Mouse (Mus musculus) left cerebral cortex, postnatal 14 days (tissue): ENCODE data around the gene Med27. TPM values are rescaled to one million over a fixed set of nuclear protein-coding genes. Genes with fewer than 3 reads are reported as not detected.
"Not testable (repeated sequence)": the region's sequence is repeated elsewhere in the genome, so short reads cannot be mapped to it uniquely, and the experiment has no call there.

ENCODE experiments used
- DNase-seq, 2 experiments: peaks; one replicate each; pipeline ENCODE4 v3.0.0; 2021 to 2022; ENCODE audit warnings: low spot score in 2 of 2, mixed read lengths in 1 of 2
- intact Hi-C: fragments of 180-260 bp; cut with DNase I; formaldehyde crosslinking; loops from one replicate; pipeline ENCODE4 v1.15.1; 2025
- total RNA-seq, 2 experiments: library from RNA; stranded (reverse); gene quantifications; 2 replicates each; pipeline ENCODE4 v1.2.3; 2021

The Med27 gene
- total RNA-seq, 2 experiments from 2014 or later: 34.6 to 35.6 TPM

DNA sequence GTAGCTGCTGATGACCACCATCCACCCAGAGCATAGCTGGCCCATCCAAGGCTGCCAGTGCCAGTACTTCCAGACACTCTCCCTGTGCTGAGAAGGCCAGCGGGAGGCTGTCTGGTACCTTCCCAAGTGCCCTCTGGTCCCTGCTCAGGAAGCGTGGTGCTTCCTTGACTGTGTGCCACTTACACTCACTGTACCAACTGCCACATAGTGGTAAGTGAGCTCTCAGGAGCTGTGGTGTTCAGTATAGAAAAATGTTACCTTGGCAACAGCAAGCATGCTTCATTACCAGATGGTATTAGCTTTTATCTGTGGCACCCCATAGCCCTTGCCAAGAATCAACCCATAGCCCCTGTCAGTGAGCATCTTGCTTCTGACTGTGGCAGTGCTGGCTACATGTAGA, 148.7 kb downstream of the Med27 start:
- intact Hi-C loops: no loop called here
- DNase-seq: peak in 1 of 2 experiments; percentile 27

DNA sequence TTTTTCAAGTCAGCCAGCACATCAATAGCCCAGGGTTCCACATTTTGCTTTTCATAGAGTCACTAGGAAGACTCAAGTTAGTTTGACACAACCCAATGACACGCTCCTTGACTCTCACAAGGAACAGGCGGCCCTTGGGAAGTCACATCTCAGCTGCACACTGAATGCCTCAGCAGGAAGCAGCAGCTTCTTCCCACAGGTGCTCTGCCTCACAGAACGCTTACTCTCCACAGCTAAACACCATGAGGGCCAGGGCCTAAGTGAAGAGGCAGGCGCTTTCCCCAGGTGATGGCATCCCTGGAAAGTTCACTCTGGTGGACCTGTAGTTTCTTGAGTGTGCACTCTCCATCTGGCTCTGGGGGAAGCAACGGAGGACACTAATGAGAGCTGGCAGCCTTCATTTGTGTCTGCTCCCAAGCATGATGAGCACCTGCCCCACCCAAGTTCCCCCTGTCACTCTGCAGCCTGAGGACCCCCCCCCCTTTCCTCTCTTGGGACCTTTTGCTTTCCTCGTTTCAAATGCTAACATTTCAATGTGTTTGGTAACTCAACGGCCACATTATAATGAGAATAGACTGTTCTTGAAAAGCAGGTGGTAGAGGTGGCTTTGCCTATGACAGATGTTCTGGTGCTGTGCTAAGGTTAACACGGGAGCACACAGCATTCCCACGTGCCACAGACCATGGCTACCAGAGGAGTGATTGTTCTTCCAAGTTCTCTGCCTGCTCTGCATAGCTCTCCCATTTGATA, 154.2 kb downstream of the Med27 start:
- DNase-seq: no peak
- intact Hi-C loops: no loop called here

DNA sequence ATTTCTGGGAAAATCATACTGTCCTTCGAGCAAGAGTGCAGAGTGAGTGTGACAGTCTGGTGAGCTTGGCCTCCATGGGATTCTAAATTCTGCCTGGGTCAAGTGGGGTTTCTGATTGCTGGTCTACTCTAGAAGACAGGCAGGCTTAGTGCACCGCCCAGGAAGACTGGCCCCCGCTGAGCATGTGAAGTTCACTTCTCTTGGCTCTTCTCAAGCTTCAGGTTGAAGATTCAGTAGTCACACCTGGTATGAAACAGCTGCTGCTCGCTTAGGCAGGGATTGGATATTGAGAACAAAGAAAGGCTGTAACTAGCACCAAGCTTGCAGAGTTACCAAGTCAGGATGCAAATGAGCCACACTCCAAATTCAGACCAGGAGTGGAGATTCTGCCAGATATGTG, 154.8 kb downstream of the Med27 start:
- intact Hi-C loops: no loop called here
- no peak for DNase-seq

DNA sequence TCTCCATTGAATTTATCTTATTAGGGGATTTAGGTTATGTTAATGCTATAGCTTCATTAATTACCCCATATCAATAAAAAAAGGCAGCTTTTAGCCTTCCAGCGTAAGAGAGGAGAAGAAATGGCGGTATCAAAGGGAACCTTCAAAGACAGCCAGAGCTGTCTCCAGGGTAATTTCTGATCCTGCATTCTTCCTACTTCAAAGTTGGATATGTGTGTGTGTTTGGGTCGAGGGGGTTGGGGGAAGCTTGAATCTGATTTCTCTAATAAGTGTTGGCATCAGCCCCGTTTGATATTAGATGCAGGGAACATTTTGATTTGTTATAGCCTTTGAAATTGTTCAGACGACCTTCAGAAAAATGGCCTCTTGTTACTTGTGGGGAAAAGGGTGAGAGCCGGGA, 158.2 kb downstream of the Med27 start:
- no peak for DNase-seq
- intact Hi-C loops: no loop called here

DNA sequence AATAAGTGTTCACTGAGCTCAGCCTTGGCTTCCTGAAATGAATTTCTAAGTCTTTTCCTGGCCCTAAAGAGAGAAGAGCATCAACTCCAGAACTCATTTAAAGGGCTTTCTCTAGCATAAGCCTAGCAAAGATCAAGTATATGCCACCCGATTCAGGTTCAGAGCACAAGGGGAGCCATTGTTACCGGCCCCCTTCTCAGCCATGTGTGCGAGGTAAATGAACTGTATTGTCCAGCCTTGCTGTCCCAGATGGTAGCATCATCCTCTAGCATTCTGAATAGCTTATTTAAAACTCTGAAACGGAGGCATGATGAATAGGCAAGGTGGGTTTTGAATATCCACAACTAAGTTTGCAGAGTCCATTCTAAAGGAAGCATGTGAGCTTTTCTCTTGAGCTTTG, 159.8 kb downstream of the Med27 start:
- intact Hi-C loops: no loop called here
- no peak for DNase-seq

DNA sequence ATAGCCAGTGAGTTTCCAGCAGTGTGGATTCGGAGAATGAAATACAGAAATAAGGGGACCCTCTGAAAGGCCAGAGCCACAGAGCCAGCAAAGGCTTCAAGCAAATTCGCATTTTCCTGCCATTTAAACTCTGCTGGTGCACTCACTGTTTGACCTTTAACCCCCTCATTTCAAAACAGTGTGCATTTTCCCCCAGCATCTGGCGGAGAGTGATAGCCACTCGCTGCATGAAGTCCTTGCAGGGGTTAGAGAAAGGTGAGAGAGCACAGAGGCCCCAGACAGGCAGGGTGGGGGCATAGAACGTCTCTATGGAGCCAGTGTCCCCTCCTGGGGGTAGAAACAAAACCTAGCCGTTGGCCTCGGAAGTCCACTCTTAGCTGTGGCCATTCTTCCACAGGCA, 166.5 kb downstream of the Med27 start:
- no peak for DNase-seq
- intact Hi-C loops: no loop called here

DNA sequence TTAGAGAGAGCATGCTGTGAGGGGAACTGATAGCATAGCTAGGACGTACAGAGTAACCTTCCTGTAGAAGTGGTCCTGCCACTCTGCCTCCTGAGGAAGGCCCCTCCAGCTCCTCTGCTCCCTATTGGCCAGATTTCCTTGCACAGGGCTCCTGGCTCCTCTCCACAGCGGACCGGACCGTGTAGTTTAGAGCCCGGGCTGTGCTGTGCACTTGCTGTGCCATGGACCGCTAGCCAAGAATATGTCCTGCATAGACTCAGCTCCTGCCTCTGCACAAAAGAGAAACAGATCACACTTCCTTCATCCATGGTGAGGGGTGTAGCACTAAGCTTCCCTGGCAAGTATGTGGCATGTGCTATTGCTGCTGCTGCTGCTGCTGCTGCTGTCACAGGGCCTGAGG, 168.2 kb downstream of the Med27 start:
- no peak for DNase-seq
- intact Hi-C loops: no loop called here

DNA sequence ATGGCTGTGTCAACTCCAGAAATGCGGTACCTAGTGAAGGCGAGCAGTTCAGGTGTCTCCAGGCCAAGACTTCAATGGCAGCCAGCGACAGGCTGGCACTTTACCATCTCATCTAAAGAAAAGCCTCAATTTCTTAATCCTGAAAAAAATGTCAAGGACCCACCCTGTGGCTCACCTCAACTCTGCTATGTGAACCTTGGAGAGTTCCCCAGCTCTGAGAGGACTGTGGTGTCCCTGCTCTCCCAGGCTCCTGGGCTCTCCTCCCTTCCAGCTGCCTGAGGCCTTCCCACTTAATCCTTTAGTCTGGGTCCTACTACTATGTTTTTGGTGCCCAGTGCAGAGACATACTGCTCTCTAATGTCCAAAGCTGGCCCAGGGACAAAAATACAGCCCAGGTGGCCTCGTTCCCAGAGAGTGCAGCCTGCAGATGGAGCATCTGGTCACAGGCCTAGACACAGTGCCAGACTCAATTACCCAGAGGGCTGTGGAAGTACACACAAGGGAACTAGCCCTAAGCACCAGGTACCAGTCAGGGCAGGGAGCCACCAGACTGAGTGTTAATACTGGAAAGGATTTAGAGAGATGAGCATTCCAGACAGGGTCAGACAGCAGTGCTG, 169.3 kb downstream of the Med27 start:
- intact Hi-C loops: no loop called here
- DNase-seq: peak in 1 of 2 experiments; percentile 39

DNA sequence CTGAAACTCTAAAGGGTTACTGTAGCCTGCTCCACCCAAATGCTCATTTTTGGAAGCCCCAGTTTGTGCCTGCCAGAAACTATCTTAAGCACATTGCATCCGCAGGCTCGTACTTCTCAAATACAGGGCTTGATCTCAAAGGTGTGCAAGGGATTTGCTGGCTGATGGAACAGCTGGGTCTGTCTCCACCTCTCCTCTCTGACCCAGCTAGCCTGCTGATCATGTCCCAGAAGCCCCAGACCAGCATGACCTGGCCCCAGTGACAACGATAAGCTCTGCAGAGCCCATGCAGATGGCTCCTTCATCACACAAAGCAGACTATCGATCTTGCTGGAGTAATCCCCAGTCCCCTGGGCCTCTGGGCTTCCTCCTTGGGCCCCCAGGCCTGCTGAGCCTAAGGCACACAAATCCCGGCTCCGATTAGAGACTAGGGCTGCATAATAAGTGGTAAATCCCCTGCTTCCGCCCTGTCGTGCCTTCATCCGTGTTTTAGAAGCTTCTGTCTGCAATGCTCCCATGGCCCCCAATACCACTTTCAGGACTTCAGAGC, 170.1 kb downstream of the Med27 start:
- intact Hi-C loops: no loop called here
- DNase-seq: no peak

DNA sequence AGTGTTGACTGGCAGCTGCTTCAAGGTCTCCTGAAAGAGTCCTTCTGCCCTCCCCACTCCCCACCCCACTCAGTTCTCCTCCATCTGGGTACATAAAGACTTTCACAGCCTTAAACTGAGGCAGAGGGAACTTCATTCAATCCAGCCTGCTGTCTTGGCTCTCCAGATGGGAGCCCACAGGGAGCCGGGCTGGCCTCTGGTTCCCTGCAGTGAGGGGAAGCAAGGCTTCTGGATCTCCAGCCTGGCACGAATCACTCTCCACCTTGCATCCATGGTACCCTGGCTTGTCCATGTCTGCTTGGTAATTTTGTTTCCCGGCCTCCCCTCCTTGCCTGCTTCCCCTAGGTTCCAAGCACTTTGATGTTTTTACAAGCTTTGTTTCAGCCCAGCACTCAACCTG, 172.8 kb downstream of the Med27 start:
- DNase-seq: no peak
- intact Hi-C loops: no loop called here

DNA sequence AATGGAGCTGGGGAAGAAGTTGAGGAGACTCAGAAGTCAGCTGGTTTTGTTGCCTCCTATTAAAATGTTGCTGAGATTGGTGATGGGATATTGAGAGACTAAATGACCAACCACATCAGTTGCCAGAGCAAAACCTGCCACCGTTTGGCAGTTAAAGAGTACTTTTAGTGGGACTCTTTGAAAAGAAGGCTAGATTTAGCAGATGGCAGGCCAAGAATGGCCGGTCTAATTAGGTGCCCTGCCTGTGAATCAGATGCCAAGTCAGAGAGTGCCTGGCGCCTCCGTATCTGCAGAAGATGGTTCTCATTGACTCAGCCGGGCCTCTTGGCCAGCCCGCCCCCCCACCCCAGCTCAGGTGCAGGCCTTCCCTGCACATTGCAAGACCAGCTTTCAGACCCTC, 173.6 kb downstream of the Med27 start:
- DNase-seq: no peak
- intact Hi-C loops: no loop called here

DNA sequence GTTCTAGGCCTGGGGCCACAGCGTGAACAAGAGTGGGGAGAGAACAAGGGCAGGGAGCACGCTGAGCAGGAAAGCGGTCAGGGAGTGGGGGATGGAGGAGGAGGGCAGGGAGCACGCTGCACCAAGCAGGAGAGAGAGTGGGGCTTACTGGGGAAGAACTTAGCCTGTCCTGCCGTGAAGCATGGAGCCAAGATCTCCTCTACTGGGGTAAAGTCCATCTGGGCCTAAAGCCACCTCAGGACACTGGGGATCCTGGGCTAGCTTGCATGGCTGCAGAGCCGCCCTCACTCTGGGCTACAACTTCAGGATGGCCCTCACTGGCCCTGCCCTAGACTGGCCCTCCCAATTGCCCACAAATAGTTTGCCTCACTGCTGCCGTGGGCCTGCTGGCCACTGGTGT, 174.9 kb downstream of the Med27 start:
- intact Hi-C loops: no loop called here
- DNase-seq: no peak

DNA sequence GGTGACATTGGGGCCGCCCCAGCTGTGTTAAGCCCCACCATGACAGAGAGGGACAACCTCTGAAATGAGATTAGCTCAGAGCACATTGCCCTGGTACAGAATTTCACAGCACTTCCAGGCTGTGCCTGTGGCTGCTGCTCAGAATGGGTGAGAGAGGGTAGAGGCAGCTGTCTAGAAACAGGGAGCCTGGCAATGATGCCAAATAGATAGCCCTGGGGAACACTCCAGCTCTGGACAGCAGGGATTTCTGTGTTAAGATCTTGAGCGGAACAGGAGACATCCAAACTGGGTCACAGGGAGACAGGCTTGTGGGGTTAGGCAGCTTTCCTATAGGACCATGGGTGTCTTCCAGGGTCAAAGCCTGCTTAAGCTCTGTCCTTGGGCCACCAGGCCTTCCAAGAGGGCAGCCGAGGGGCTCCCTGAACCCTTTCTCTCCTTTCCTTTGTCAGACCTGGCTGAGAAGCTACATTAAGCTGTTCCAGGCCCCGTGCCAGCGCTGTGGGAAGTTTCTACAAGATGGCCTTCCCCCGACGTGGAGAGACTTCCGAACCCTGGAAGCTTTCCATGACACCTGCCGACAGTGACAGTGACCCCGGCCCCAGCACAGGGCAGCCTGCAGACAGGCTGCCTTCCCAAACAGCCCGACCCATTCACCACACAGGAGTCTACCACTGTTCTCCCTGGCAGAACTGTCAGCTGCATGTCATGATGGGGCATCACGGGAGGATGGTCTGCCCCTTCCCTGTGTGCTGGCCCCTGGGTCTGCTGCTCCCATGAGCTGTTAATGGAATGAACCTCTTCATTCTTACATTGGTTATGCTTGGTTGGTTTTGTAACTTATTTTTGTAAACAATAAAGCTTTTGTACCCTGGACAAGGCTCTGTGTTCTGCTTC, 177.5 kb downstream of the Med27 start:
- intact Hi-C loops: no loop called here
- no peak for DNase-seq

DNA sequence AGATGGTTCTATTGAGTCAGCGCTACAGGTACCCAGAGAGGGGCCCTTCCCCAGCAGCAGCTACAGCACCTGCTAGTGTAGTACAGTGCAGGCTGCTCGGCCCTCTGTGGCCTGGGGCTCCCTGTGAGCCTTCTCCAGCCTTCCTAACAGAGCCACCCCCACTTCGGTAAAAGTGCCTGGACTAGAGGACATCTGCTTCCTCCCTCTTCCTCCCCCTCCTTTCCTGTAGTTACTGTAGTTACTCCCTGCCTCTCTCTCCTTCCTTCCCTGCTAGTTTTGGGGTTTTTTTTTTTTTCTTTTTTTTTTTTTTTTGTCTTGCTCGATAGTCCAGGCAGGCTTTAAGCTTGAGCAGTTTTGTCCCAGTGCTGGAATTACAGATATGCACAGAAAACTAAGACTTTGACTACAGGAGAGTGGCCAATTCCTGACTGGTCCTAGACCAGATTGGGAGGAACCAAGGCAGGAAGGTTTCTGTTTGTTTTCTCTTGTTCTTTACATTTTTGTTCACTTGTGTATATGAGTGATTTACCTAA, 178.7 kb downstream of the Med27 start:
- intact Hi-C loops: no loop called here
- no peak for DNase-seq

DNA sequence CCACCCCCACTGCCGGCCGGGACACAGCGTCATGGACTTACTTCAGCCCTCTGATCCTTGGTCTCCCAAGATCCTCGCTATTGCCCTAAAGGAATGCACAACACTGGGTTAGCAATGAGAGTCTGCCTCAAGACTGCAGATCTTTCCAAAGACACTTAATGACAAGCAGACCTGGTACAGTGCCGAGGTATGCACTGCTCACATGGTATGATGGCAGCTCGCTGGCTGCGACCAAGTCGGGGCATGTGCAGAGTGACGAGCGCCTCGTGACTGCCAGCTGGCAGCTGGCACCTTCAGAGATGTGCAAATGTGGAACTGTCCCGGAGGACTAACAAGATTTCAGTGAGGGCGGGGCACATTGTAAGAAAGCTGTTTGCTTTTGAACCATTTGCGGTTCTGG, 179.6 kb downstream of the Med27 start:
- DNase-seq: peak; percentile 67 to 92
- intact Hi-C loops: no loop called here

DNA sequence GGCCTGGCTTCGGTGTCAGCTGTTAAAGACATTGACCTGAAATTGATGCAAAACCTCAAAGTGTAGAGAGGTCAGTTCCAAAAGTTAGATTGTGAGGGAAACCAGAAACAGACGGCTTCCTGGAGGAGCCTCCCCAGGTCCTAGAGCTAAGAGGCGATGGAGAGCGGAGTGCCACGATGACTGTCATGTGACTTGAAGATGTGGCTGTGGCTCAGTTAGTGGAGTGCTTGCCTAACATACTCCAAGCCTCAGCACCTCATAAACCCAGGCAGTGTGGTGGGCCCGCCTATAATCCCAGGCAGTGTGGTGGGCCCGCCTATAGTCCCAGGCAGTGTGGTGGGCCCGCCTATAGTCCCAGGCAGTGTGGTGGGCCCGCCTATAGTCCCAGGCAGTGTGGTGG, 180.9 kb downstream of the Med27 start:
- DNase-seq: not testable (repeated sequence)

DNA sequence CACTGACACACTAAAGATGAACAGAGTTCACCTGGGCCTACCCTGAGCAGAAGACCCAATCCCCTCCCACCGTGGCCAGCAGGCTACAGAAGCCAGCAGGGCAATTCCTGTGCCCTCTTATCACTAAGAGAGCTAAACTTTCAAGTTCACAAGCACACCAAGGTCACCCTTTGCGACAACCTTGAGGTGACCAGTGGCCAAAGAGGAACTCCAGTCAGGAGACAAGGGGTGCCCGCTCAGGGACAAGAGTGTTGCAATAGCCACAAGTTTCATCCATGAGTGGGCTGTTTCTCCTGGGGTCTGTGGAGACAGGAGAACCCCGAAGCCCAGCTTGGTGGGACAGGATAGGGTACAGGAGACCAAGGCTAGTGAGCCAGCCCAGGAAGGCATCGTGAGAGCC, 182.2 kb downstream of the Med27 start:
- intact Hi-C loops: no loop called here
- DNase-seq: no peak

More for the DNA sequence above, 180.9 kb downstream of the Med27 start:
- intact Hi-C loops: not testable (repeated sequence)

DNA sequence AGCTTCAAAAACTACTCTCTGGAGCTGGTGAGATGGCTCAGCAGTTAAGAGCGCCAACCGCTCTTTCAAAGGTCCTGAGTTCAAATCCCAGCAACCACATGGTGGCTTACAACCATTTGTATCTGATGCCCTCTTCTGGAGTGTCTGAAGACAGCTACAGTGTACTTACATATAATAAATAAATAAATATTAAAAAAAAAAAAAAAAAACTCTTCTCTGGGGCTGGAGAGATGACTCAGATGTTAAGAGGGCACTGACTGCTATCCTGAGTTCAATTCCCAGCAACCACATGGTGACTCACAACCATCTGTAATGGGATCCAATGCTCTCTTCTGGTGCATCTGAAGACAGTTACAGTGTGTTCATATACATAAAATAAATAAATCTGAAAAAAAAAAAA, 183.2 kb downstream of the Med27 start:
- intact Hi-C loops, DNase-seq: not testable (repeated sequence)

DNA sequence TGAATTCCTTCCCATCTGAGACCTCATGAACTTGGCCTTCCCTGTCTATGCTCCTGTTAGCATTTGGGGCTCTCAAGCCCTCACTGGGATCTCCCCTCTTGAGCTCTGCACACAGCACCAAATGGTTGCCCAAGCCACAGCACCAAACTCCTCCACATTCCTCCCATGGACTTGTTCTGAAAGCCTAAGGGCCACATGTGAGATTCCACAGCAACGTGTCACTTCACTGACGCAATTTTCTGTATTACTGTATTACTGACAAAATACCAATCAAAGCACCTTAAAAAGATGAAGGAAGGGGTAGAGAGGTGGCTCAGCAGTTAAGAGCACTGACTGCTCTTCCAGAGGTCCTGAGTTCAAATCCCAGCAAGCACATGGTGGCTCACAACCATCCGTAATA, 185.6 kb downstream of the Med27 start:
- intact Hi-C loops: no loop called here
- DNase-seq: no peak

DNA sequence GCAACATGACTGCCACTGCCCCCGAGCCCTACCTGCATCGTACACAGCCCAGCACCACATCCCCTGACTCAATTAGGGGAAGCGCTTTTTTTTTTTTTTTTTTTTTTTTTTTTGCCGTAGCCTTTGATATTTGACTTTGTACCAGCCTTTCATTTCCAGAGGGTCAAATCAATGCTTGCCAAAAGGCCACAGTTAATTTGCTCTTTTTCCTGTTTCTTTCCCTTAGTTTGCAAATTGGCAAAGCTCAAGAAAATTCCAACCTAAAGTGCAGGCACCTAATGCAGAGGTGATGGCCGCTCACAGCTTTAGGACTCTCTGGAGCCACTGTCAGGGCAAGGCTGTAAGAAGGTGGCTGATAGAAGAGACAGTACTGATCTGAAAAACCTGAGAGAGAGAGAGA, 186.3 kb downstream of the Med27 start:
- intact Hi-C loops: no loop called here

More for the DNA sequence above, 186.3 kb downstream of the Med27 start:
- DNase-seq: no peak
